Mouse (Mus musculus): ENCODE measurements around the gene Mri1.

The Mri1 gene

DNA sequence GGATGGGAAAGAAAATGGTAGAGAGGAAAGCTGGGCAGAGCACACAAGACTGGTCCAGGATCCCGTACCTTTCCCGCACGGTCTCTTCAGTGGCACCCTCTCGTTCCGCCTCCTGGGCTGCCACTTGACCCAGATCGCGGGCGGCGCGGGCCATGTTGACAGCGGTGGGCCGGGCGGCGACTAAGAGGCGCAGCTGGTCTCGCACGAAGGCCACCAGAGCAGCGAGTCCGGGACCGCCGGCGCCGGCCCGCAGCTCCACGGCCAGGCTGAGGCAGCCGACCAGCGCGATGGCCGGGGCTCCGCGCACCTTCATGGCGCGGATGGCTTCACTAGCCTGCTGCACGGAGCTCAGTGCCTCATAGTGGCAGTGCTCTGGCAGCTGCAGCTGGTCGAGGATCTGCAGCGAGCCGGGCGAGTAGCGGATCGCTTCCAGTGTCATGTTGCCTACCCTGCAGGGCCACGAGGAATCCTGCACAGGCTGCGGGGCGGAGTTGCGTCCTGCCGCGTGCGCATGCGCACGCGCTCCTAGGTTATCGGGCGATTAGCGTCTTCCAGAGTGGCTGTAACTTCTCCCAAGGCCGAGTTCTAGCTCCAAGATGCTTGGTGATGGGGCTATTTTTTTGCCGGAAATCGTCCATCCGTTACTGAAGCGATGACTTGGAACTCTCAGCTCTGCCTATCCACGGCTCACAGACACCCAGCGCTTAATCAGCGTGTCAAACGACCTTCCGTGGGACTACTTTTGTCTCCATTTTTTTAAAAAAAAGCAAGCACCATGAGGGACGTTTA, at the start of gene Mri1:
Gene Mri1 (minus strand): TSS at position 505 of the 789 bp plus-strand sequence.
- peak; percentile 87 to 93 for DNase-seq

DNA sequence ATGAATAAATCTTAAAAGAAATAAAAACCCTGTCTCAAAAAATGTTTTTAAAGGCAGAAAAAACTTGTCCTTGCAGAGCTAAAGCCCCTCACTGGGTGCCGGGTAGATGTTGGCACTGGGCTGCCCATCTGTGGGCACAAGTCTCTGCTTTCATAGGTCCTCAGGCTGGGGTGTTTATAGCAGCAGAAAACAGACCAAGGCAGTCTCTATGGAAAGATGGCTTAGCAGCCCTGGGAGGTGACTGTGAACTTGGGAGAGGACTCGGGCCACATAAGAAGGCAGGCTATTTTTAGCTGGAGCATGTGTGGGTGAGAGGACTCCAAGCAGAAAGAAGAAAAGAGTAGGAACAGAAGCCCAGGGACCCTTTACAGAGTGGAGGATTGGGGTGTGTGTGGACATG, 46.8 kb upstream of the Mri1 start:
- DNase-seq = no peak

DNA sequence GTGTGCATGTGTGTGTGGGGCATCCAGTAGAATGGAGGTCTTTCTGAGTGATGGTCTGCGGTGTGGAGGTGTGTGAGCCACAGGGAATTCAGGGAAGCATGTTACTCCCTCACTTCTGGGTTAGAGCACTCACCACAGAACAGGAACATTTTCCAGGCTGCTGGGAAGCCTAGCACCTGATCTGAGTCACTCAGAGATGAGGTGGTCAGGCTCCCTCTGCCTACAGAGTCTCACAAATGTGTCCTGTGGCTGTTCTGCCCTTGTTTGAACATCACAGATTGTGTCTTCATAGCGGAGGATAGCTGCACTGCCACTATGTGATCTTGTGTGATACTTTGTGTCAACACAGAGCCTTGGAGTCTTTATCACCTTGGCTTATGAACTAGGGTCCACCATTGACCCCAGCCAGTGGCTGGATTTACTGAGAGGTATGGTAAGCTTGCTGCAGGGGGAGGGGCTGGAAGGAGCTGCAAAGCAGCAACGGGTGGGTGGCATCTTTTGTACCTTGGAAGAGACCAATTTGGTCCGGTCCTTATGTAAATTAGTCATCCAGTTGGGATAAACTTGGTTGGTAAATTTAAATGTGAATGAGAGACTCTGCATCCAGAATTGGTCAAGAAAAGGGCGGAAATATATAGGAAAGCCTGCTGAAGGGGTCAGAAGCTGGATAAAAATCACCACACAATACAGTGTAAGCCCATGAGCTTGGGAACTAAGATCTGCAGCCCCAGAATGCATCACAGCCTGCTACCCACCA, 40.1 kb upstream of the Mri1 start:
- DNase-seq = no peak

DNA sequence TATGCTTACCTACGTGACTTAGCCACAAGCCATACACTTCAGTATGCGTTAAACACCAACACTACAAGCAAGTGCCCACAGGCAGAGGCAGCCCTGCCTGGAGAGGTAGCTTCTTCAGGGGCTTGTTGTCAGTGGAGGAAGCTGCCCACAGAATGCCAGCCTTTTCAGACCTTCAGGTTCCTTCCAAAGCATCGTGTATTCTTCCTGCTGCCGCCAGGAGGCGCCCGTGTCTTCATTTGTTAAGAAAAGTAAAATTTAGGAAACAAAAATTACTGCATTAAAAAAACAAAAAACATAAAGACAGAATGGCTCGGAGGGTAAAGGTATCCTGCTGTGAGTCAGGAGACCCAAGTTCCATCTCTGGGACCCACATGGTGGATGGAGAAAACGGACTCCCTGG, 34.6 kb upstream of the Mri1 start:
- DNase-seq = peak; percentile 73 to 79

DNA sequence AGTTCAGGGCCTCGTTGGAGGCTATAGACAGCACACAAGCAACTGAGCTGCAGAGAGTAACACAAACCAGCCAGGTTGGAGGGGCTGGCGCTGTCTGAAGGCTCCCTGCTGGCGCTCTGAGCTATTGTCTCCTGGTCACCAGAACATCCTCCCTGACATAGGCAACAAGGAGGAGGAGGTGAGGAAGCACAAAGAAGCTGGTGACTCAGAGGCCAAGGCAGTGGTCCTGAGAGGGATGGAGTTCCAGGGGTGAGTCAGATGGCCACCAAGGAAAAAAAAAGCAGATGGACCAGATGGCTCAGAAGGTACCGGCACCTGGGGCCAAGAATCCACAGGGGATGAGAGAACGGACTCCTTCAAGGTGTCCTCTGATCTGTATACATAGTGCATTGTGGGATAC, 34.0 kb upstream of the Mri1 start:
- no peak for DNase-seq

GRCm38 (mm10) chr8:84288892-84289291, 31.8 kb upstream of the Mri1 start:
- peak; percentile 45 to 56 for DNase-seq

DNA sequence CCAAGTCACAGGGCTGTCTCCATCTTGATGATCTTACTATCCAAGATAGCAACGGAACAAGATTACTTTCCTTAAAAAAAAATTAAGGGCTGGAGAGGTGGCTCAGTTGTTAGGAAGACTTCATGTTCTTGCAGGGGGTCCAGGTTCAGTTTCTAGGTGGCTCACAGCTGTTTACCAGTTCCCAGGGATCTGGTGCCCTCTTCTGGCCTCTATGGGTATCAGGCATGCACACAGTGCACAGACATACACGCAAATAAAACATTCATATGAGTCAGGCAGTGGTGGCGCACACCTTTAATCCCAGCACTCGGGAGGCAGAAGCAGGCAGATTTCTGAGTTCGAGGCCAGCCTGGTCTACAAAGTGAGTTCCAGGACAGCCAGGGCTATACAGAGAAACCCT, 28.5 kb upstream of the Mri1 start:
- DNase-seq = peak; percentile 67 to 75

DNA sequence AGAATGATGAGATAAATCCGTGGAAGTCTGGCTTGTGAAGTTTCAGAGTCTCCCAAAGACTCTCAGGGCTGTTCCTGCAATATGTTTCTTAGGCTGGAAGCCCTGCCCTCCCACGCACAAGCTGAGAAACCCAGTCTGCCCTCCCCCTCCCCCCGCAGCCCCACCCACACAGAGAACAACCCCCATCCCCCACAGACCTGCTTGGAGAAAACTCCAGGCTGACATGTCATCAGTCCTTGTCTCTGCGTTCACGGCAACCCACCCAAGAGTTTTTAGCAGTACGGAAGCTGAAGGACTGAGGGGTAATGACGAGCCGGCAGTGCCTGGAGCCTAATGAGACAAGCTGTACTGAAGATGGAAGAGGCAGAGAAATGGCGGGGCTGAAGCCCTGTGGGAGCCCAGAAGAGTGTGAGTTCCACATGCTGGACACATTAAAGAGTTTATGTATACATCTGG, 27.5 kb upstream of the Mri1 start:
- DNase-seq = peak; percentile 56 to 74

DNA sequence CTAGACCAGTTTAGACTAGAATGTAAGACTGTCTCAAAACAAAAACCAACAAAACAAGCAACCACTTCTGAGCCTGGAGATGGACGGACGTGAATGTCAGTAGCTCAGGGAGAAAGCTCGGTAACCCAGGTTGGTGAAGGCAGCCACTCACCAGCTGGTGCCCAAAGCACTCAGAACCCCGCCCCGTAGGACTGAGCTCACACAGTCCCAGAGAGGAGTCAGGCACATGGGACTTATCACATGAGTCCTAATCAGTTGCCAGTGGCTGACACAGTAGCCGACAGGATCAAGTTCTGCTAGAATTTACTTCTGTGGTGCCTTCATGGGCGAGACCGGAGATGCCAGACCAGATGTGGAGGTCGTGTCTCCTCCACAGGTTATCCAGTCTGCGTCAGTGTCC, 23.7 kb upstream of the Mri1 start:
- no peak for DNase-seq

DNA sequence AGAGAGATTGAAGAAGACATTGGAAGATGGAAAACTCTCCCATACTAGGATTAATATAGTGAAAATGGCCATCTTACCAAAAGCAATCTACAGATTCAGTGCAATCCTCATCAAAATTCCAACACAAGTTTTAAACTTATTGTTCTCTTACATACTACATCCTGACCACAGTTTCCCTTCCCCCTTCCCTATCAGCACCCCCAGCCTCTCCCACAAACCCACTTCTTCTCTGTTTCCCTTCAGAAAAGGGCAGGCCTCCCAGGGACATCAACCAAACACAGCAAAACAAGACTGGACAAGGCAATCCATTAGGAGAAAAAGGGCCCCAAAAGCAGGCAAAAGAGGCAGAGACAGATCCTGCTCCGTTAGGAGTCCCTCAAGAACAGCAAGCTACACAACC, 19.3 kb upstream of the Mri1 start:
- no peak for DNase-seq

DNA sequence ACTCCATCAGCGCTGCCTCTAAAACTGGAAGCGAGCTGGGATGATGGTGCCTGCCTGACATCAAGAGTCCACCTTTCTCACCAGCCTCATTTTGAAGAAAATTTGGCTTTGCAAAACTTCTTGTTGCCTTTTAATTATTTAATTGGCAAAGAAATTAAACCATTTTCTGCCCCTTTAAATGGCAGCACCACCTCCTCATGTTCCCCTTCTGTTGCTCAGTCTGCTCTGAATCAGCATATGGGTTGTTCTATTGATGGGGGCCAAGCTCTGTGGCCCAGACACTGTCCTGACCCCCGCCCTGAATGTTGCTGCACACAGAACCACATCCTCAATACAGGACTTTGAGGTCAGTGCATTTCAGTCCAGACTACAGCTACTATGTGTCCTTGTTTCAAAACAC, 16.8 kb upstream of the Mri1 start:
- DNase-seq = no peak

GRCm38 (mm10) chr8:84272302-84272701, 15.2 kb upstream of the Mri1 start:
- no peak for DNase-seq

DNA sequence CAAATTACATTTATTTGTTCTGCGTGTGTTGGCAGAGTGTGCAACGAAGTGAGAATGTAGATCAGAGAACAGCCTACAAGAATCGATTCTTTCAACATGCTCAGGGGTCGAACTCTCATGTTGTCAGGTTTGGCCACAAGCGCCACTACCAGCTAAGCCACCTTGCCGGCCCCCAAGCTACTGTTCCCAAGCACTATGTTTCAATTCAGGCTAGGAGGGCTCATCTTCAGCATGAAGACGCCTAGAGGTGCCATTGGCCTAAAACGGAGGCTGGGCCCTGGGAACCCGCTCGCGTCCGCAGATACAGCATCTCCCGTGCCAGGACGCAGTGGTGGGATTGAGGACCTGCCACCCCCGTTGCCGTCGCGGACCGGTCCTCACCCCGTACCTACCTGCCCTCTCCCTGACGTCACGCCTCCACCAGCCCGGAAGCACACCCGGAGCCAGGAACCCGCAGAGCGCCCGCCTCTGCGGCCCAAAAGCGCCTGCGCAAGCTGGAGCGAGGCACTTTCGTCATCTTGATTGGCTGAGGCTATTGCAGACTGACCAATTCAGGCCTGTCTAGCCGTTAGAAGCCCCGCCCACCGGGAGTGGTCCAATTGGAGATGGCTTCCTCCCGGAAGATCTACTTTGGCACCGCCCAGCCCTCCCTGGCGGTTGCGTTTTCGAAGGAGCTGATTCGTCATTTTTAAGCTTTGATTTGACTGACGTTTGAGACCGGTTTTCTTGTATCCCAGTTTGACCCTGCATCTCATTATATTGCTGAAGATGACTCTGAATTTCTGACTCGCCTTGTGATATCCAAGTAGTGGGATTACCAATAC, 13.0 kb upstream of the Mri1 start, which contains the start of gene Ccdc130:
Gene Ccdc130 (minus strand): TSS at position 431 of the 824 bp plus-strand sequence.
- peak; percentile 100 for DNase-seq

GRCm38 (mm10) chr8:84261098-84261497, 4.0 kb upstream of the Mri1 start:
- no peak for DNase-seq

DNA sequence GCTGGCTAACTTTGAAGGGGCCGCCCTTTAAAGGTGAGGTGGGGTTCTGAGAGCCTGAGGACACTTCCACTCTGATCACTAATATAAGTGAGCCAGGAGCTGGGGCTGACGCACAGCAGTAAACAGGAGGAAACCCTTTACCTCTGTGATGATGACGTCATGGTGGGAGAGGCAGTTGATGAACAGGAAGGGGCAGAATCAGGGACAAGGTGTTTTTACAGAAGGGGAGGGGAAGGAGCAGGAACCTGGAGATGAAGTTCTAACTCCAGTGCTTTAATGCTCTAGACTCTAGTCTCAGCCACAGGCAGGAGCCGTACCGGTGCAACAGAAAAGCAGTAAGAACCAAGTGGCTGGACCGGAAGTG, 686 bp downstream of the Mri1 start:
- DNase-seq = no peak

DNA sequence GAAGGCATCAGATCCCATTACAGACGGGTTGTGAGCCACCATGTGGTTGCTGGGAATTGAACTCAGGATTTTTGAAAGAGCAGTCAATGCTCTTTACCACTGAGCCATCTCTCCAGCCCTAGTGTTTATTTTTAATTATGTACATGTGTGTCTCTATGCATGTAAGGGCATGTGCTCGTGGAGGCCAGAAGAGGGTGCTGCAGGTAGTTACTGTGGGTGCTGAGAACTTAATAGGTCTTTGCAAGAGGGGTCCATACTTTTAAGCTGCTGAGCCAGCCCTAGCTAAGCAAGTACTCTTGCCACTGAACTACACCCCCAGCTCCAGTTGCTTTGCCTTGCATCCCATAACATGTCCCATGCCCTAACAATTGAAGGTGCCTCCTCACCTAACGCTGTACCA, 1.3 kb downstream of the Mri1 start:
- no peak for DNase-seq

- peak; percentile 88 to 93 for DNase-seq
Observed at GRCm38 (mm10) chr8:84249257-84250170, 7.6 kb downstream of the Mri1 start, which contains the start of gene D8Ertd738e. Gene D8Ertd738e, minus strand, starts transcription at chr8:84249719.

DNA sequence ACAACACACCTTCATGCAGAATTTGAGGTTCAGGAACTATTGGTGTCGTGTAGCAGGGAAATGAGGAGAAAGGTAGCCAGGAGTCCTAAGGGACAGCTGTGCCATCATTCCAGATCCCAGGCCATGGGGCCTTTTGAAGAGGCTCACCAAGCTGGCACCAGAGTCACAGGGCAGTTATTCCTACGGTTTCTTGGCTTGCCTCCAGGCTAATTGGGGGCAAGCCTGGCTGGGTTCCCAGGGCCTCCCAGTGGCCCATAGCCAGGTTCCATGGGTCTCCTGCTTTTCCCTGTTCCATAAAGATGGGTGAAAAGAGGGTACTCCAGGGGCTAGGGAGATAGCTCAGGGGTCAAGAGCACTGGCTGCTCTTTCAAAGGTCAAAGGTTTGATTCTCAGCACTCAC, 15.3 kb downstream of the Mri1 start:
- peak in 1 of 2 experiments; percentile 23 for DNase-seq

- no peak for DNase-seq
Observed at GRCm38 (mm10) chr8:84241167-84241566, 16.0 kb downstream of the Mri1 start.

DNA sequence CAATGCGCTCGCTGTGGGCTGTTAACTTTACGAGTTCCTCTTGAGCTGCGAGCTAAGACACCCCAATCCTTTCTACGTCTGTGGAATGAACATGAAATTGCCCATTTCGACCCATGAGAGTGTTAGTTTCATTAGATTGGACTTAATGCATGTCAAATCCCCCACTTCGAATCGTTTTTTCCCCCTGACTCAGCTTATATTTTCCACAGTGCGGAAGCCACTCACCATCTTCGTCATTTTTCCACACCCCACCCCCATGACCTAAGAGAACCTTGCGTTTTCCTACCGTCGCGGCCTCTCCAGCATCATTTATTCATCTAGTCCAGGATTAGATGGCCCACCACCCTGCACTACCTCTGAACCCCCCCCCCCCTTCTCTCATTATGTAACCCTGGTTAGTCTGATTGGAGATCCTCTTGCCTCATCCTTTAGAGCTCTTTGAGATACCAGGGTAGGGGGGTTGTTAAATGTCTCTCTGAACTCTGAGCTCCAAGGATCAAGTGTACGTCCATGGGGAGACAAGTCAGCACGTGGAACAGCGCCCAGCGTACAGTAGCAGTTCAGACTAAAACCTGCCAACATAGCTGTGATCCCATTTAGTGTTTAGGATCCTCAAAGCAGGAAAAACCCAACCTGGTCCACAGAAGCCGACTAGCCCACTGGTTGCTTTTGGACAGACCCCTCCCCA, 19.4 kb downstream of the Mri1 start:
- DNase-seq = peak in 1 of 2 experiments; percentile 14

DNA sequence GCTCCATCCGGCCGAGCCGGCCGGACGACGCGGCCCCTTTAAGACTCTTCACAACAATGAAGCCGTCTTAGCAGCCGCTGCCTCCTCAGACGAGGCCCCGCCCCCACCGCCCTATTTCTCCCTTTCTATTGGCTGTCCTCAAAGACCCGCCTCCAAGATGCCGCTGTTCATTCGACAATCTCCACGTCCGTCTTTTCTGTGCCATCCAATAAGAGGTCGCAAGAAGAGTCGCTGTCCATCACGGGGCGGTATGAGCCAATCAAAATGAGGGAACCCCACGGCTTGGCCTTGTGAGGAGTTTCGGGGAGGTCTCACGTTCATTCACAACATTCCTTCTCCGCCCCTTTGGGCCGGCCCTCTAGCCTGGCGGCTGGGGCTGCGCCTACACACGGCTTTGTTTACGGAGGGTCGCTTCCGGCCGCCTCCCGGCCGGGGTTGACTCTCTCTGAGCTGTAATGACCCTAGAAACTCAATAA, 20.1 kb downstream of the Mri1 start, which contains the start of gene Zswim4:
Gene Zswim4 (minus strand): TSS at position 58 of the 476 bp plus-strand sequence.
- DNase-seq = peak; percentile 97 to 98

Data from kidney, postnatal 4 days (tissue).